Mouse (Mus musculus): ENCODE data around the gene Slc30a9. TPM values are rescaled to one million over a fixed set of nuclear protein-coding genes. Genes with fewer than 3 reads are reported as not detected.

The Slc30a9 gene
- polyA plus RNA-seq, 1 experiment from 2014 or later: 85.4 TPM

GRCm38 (mm10) chr5:67347060-67347459 lies 40.3 kb downstream of the Slc30a9 start:
- peaks cover 97% of the 10 kb centered on the region for H3K36me3 ChIP-seq (replicated peaks)
- no peaks in the 10 kb centered on the region for H3K9me3 ChIP-seq
- no peak for DNase-seq (ENCODE audit: low spot score)
- no peaks in the 10 kb centered on the region for H3K4me1 ChIP-seq
- H3K27ac ChIP-seq (replicated peaks): no peak overlapping the region
- H3K27me3 ChIP-seq (replicated peaks; ENCODE audit: low read depth, poor library complexity, severe bottlenecking): no peaks in the 10 kb centered on the region
- 87% methylated on average over 2 of the region's 2 CpGs for WGBS
- H3K4me3 ChIP-seq: no peak overlapping the region

DNA sequence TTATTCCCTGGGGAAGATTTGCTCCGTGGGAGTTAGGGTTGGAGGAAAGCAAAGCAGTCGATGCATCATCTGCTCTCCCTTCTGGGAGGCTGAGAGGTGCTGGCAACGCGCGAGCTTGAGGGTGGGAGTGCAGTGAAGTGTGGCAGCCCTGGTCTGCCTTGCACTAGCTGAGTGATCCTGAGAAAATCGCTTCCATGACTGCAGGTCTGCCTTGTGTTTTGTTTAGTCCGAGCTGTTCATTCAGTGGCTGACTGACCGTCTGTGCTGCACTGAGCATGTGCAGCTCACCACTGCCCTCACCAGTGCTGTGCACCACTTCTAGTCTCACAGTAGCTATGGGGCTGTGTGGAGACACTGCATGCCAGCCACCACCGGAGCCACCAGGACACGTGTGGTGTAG lies 42.2 kb downstream of the Slc30a9 start:
- H3K4me3 ChIP-seq: no peak overlapping the region
- no peak for DNase-seq (ENCODE audit: low spot score)
- WGBS: 86% methylated on average over 10 of the region's 10 CpGs
- no peaks in the 10 kb centered on the region for H3K27me3 ChIP-seq (replicated peaks; ENCODE audit: low read depth, poor library complexity, severe bottlenecking)
- H3K36me3 ChIP-seq (replicated peaks): peaks cover 97% of the 10 kb centered on the region
- no peaks in the 10 kb centered on the region for H3K9me3 ChIP-seq
- H3K27ac ChIP-seq (replicated peaks): no peak overlapping the region
- no peaks in the 10 kb centered on the region for H3K4me1 ChIP-seq

- WGBS: 96% methylated on average over 10 of the region's 10 CpGs
- no peaks in the 10 kb centered on the region for H3K27me3 ChIP-seq (replicated peaks; ENCODE audit: low read depth, poor library complexity, severe bottlenecking)
- H3K4me1 ChIP-seq: no peaks in the 10 kb centered on the region
- no peak for DNase-seq (ENCODE audit: low spot score)
- no peak overlapping the region for H3K27ac ChIP-seq (replicated peaks)
- no peaks in the 10 kb centered on the region for H3K36me3 ChIP-seq (replicated peaks)
- no peak overlapping the region for H3K4me3 ChIP-seq
- no peaks in the 10 kb centered on the region for H3K9me3 ChIP-seq
Observed at GRCm38 (mm10) chr5:67362316-67362715, 55.6 kb downstream of the Slc30a9 start.

- WGBS: 80% methylated on average over 2 of the region's 2 CpGs
- no peak for DNase-seq (ENCODE audit: low spot score)
- no peaks in the 10 kb centered on the region for H3K27me3 ChIP-seq (replicated peaks; ENCODE audit: low read depth, poor library complexity, severe bottlenecking)
- no peaks in the 10 kb centered on the region for H3K9me3 ChIP-seq
- H3K4me3 ChIP-seq: no peak overlapping the region
- no peaks in the 10 kb centered on the region for H3K36me3 ChIP-seq (replicated peaks)
- H3K4me1 ChIP-seq: no peaks in the 10 kb centered on the region
- no peak overlapping the region for H3K27ac ChIP-seq (replicated peaks)
Observed at GRCm38 (mm10) chr5:67362931-67363330, 56.2 kb downstream of the Slc30a9 start.

DNA sequence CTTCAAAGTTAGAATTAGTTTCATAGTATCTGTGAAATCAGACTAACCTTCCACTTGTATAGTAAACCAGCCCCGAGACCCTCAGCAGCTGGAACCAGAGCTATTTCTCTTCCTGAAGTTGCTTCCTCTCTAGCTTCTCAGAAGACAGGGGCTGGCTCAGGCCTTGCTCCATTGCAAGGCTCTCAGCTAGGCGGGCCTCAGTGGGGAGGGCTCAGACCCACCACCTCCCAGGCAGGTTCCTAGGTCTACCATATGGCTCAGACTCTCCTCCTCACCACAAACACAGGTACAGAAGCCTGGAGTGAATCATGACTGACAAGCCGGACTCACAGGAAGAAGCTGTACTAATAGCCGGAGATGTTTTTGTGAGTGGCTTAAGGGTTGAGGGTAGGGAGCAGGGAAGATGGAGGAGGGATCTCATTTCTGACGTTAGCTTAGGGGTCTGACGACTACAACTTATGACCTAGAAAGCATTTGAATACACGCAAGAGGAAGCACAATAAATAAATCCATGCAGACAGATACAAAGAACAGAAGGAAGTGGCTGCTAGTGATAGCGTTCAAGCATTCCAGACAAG lies 70.4 kb downstream of the Slc30a9 start:
- H3K27ac ChIP-seq (replicated peaks): no peak overlapping the region
- H3K36me3 ChIP-seq (replicated peaks): no peaks in the 10 kb centered on the region
- H3K4me3 ChIP-seq: no peak overlapping the region
- WGBS: 81% methylated on average over 8 of the region's 8 CpGs
- H3K9me3 ChIP-seq: no peaks in the 10 kb centered on the region
- H3K27me3 ChIP-seq (replicated peaks; ENCODE audit: low read depth, poor library complexity, severe bottlenecking): no peaks in the 10 kb centered on the region
- DNase-seq (ENCODE audit: low spot score): no peak
- H3K4me1 ChIP-seq: 0 out of 2 replicates have a peak, but pooled peaks cover 2% of the 10 kb centered on the region

DNA sequence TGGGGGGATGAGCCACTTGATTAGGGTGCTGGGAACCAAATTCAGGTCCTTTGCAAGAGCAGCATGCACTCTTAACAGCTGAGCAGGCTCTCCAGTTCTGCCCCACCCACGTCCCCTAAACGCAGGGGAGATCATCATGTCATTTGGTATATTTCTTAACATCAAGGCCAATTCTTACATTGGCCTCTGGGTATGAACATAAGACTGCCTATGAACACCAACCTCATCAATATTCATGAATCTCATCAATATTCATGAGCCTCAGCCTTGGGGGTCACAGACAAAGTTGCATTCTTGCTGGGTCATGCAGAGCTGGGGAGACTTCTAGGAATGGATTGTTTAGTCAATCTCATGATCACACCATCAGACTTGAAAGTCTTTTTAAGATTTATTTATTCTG lies 74.9 kb downstream of the Slc30a9 start:
- H3K27ac ChIP-seq (replicated peaks): no peak overlapping the region

GRCm38 (mm10) chr5:67382556-67382955 lies 75.8 kb downstream of the Slc30a9 start:
- no peak overlapping the region for H3K27ac ChIP-seq (replicated peaks)
- DNase-seq (ENCODE audit: low spot score): no peak
- no peak overlapping the region for H3K4me3 ChIP-seq
- H3K36me3 ChIP-seq (replicated peaks): peaks cover 6% of the 10 kb centered on the region; the same call in 1 of the 2 replicates
- WGBS: 85% methylated on average over 7 of the region's 7 CpGs
- H3K9me3 ChIP-seq: no peaks in the 10 kb centered on the region
- no peaks in the 10 kb centered on the region for H3K27me3 ChIP-seq (replicated peaks; ENCODE audit: low read depth, poor library complexity, severe bottlenecking)
- H3K4me1 ChIP-seq: 0 out of 2 replicates have a peak, but pooled peaks cover 2% of the 10 kb centered on the region

More for the DNA sequence above, 74.9 kb downstream of the Slc30a9 start:
- Histone ChIP-seq H3K4me3 (no peak overlapping the region), H3K27me3 (replicated peaks; ENCODE audit: low read depth, poor library complexity, severe bottlenecking) (no peaks in the 10 kb centered on the region), H3K9me3 (no peaks in the 10 kb centered on the region), H3K36me3 (replicated peaks) (peaks cover 6% of the 10 kb centered on the region; the same call in 1 of the 2 replicates), H3K4me1 (0 out of 2 replicates have a peak, but pooled peaks cover 2% of the 10 kb centered on the region)
- 90% methylated on average over 2 of the region's 2 CpGs for WGBS
- no peak for DNase-seq (ENCODE audit: low spot score)

DNA sequence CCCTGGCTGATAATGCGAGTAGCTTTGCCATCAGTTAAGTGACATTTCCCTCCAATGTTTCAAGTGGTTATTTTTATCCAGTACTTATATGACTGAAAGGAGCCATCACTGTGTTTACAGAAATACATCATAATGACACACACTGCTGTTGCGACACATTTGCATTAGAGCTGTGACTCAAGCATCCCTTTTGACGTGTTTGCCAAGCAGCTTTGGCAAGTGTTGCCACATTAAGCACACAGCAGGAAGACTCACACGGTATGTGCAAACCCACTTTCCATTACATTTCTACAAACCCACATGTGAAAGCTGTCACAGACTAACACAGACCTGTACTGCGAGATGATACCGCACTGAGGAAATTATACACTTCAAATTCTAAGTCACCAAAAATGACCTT lies 87.2 kb downstream of the Slc30a9 start:
- Histone ChIP-seq H3K4me3 (no peak overlapping the region), H3K4me1 (no peaks in the 10 kb centered on the region), H3K9me3 (no peaks in the 10 kb centered on the region), H3K27ac (replicated peaks) (no peak overlapping the region), H3K36me3 (replicated peaks) (peaks cover 22% of the 10 kb centered on the region), H3K27me3 (replicated peaks; ENCODE audit: low read depth, poor library complexity, severe bottlenecking) (no peaks in the 10 kb centered on the region)
- DNase-seq (ENCODE audit: low spot score): no peak
- 91% methylated on average over 6 of the region's 6 CpGs for WGBS

DNA sequence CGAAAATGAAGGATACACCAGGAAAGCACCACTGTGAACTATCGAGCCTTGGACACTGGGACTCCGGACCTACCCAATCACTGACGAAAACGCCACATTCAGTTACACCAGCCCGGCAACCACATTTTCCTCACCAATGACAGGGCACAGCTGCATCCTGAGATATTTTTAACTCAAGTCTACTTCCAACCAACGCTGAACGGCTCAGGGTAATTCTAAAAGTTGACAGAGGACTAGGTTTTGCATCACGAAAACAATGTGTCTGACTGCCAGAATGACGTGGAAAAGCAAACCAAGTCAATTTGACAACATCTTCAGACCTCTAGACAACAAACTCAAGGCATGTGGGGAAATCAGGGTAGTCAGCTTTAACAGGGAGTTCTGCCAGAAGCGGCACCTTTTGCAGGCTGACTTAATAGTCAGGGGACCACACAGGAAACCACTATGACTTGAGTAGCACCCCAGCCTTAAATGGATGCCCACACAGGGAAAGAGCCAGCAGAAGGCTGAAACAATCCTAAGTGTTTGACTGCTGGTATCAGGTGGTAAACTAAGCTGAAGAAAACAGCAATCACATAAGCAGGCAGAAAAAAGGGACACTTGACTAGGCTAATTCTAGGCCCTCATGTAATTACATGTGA lies 88.6 kb downstream of the Slc30a9 start:
- no peak for DNase-seq (ENCODE audit: low spot score)
- Histone ChIP-seq H3K27ac (replicated peaks) (no peak overlapping the region), H3K4me1 (no peaks in the 10 kb centered on the region), H3K36me3 (replicated peaks) (peaks cover 24% of the 10 kb centered on the region), H3K27me3 (replicated peaks; ENCODE audit: low read depth, poor library complexity, severe bottlenecking) (no peaks in the 10 kb centered on the region), H3K4me3 (no peak overlapping the region), H3K9me3 (no peaks in the 10 kb centered on the region)
- WGBS: 90% methylated on average over 11 of the region's 11 CpGs

DNA sequence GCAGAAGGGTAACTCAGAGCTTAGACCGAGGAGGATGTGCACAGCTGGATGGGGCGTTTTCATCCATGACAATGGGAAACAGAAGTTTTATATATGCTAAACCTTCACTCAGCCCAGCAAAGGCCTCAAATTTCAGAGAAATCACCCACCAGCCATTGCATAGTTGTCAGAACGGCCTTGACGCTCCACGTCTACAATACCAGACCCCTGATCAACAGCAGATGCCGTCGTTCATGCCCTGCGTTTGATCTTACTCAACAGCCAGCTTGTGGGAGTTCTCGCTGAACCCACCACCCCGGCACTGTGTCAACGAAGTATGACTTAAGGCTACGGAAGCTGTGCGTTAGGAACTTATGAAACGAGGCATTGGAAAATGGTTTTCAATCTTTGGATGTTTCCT lies 90.4 kb downstream of the Slc30a9 start:
- DNase-seq (ENCODE audit: low spot score): peak; percentile 45
- Histone ChIP-seq H3K9me3 (no peaks in the 10 kb centered on the region), H3K4me1 (0 out of 2 replicates have a peak, but pooled peaks cover 5% of the 10 kb centered on the region)

GRCm38 (mm10) chr5:67399876-67400607 lies 93.3 kb downstream of the Slc30a9 start:
- Histone ChIP-seq H3K9me3 (no peaks in the 10 kb centered on the region), H3K36me3 (replicated peaks) (peaks cover 40% of the 10 kb centered on the region), H3K4me3 (no peak overlapping the region), H3K4me1 (0 out of 2 replicates have a peak, but pooled peaks cover 5% of the 10 kb centered on the region), H3K27me3 (replicated peaks; ENCODE audit: low read depth, poor library complexity, severe bottlenecking) (no peaks in the 10 kb centered on the region), H3K27ac (replicated peaks) (no peak overlapping the region)
- WGBS: 89% methylated on average over 28 of the region's 28 CpGs
- no peak for DNase-seq (ENCODE audit: low spot score)

More for the DNA sequence above, 90.4 kb downstream of the Slc30a9 start:
- H3K27ac ChIP-seq (replicated peaks): no peak overlapping the region
- peaks cover 24% of the 10 kb centered on the region for H3K36me3 ChIP-seq (replicated peaks)
- H3K27me3 ChIP-seq (replicated peaks; ENCODE audit: low read depth, poor library complexity, severe bottlenecking): no peaks in the 10 kb centered on the region
- WGBS: 78% methylated on average over 14 of the region's 14 CpGs
- H3K4me3 ChIP-seq: no peak overlapping the region

DNA sequence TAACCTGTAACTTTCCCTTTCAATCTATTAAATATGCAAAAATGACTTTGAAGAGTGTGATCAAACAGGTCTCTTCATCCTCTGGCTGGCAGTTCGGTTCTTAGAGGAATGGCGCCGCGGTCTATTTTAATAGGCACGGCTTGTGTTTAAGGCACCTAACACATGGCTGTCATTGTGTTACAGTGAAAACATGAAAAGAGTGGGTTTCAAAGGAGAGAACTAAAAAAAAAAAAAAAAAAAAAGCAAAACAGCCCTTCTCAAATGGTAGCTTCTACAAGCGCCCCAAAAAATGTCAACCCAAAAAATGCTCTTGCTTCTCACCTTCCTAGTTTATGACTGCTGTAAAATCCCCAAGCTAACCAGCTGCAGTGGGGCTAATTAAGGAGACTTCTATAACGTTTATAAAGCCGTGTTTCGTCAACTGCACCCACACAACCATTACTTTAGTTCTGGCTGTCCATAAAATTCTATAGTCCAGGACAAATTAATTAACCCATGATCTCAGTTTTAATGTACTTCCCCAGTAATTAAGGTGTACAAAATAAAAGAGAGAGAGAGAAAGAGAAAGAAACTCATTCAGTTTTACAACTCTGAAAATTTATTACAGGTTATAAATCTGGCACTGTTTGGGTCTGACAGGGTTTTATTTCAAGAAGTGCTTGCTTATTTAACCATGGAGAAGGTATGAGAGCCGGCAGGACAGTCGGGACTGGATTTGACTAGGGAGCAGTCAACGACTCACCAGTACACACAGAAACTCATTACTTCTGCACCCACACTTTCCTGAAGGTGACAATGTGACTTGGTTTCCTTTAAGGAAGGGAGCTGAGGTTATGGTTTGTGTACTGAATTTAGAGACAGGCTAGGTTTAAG lies 94.1 kb downstream of the Slc30a9 start:
- no peak overlapping the region for H3K27ac ChIP-seq (replicated peaks)
- H3K9me3 ChIP-seq: no peaks in the 10 kb centered on the region
- H3K4me1 ChIP-seq: 0 out of 2 replicates have a peak, but pooled peaks cover 5% of the 10 kb centered on the region
- H3K36me3 ChIP-seq (replicated peaks): peaks cover 43% of the 10 kb centered on the region
- H3K27me3 ChIP-seq (replicated peaks; ENCODE audit: low read depth, poor library complexity, severe bottlenecking): no peaks in the 10 kb centered on the region
- H3K4me3 ChIP-seq: no peak overlapping the region
- no peak for DNase-seq (ENCODE audit: low spot score)
- WGBS: 91% methylated on average over 12 of the region's 12 CpGs
